27 mouse cellular contexts compared by ENCODE assay signal in the genomic region with DNA sequence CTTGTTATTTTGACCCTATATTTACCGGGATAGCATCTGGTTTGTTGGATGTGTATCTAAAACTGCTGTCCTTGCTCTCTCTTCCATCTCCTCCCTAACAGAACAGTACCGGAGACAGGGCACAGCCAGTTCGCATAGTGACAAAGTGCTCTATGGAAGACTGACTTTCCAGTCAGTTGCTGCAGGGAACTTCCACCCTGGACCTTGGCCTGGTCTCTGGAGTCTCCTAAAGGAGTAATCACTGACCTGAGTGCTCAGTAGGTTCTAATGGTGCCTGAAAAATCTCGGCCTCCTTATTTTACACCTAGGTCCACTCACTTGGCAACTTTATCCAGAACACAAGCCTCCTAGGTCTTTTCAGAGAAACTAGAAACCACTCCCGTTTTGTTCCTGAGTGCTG.
DNase-seq lines count a peak whose midpoint lies in the region; ATAC-seq lines count a peak whose summit lies in the region.
"Had no signal": no experiment of that assay in that cellular context is flagged by ENCODE, and none has a peak within 500 bp of the region (broad histone marks: within the 10 kb centered on the region; RNA-seq: fewer than 3 reads in every experiment).

No protein-coding gene starts in this region.

- H3K4me3 ChIP-seq in heart, embryonic 16.5 days (ENCODE audit: low read length) = no peak overlapping the region
- H3K4me3 ChIP-seq in midbrain, embryonic 11.5 days (ENCODE audit: low read depth, low read length) = no peak overlapping the region
- H3K4me3 ChIP-seq in midbrain, embryonic 14.5 days (replicated peaks; ENCODE audit: low read depth, low read length) = no peak overlapping the region
- H3K4me3 ChIP-seq: embryonic facial prominence, embryonic 10.5 days; embryonic facial prominence, embryonic 13.5 days; erythroblast, embryonic 14.5 days; forebrain, embryonic 12.5 days; forebrain, embryonic 15.5 days; heart, adult 2 months; heart, embryonic 10.5 days; heart, embryonic 13.5 days; hindbrain, embryonic 12.5 days; hindbrain, embryonic 15.5 days had no signal

- no peak for DNase-seq in heart, adult 11 months
- peak; percentile 11 to 59 for DNase-seq in kidney, postnatal 36 days
- DNase-seq in kidney, adult 11 months = no peak
- DNase-seq in midbrain, embryonic 11.5 days (ENCODE audit: low spot score, missing footprints) = peak; percentile 26
- no peak for DNase-seq in midbrain, embryonic 14.5 days
- DNase-seq in ovary, postnatal 10 days (ENCODE audit: low spot score) = no peak
- DNase-seq: adrenal gland, postnatal 10 days; adrenal gland, postnatal 36 days; cerebellum, adult 11 months; cerebellum, adult 2 months; cerebellum, postnatal 10 days; cerebellum, postnatal 36 days; embryo, embryonic 11 days; gastrocnemius, postnatal 25 days; heart, adult 2 months had no signal

- H3K4me1 ChIP-seq in heart, embryonic 16.5 days (ENCODE audit: control insufficient read depth, insufficient read depth, low read length) = 0 out of 2 replicates have a peak, but pooled peaks cover 3% of the 10 kb centered on the region
- no peaks in the 10 kb centered on the region for H3K4me1 ChIP-seq in midbrain, embryonic 11.5 days (ENCODE audit: control insufficient read depth, insufficient read depth, low read length)
- no peaks in the 10 kb centered on the region for H3K4me1 ChIP-seq in midbrain, embryonic 14.5 days (ENCODE audit: control insufficient read depth, insufficient read depth, low read length)
- H3K4me1 ChIP-seq: embryonic facial prominence, embryonic 13.5 days; forebrain, embryonic 12.5 days; forebrain, embryonic 15.5 days; hindbrain, embryonic 12.5 days; hindbrain, embryonic 15.5 days had no signal

- peak overlapping the region; percentile 13; the same call in 1 of the 2 replicates for H3K4me2 ChIP-seq in heart, embryonic 16.5 days (ENCODE audit: low read depth, low read length)
- H3K4me2 ChIP-seq in midbrain, embryonic 11.5 days = no peak overlapping the region
- H3K4me2 ChIP-seq in midbrain, embryonic 14.5 days (ENCODE audit: low read length) = no peak overlapping the region
- H3K4me2 ChIP-seq: embryonic facial prominence, embryonic 13.5 days; forebrain, embryonic 12.5 days; forebrain, embryonic 15.5 days; heart, embryonic 13.5 days; hindbrain, embryonic 12.5 days; hindbrain, embryonic 15.5 days had no signal

- no peak overlapping the region for H3K9ac ChIP-seq in heart, embryonic 16.5 days (ENCODE audit: low read length)
- H3K9ac ChIP-seq in midbrain, embryonic 11.5 days (ENCODE audit: low read length) = no peak overlapping the region
- no peak overlapping the region for H3K9ac ChIP-seq in midbrain, embryonic 14.5 days (replicated peaks; ENCODE audit: low read length)
- H3K9ac ChIP-seq: embryonic facial prominence, embryonic 13.5 days; forebrain, embryonic 12.5 days; forebrain, embryonic 15.5 days; heart, embryonic 13.5 days; hindbrain, embryonic 12.5 days; hindbrain, embryonic 15.5 days had no signal

- ATAC-seq in heart, embryonic 16.5 days (replicated peaks; ENCODE audit: extremely low read depth, insufficient read depth, low FRiP score) = no peak
- no peak for ATAC-seq in midbrain, embryonic 11.5 days (ENCODE audit: low FRiP score)
- ATAC-seq in midbrain, embryonic 14.5 days (ENCODE audit: low FRiP score, low TSS enrichment) = no peak
- ATAC-seq: forebrain, embryonic 15.5 days; Patski had no signal

- no peaks in the 10 kb centered on the region for H3K9me3 ChIP-seq in heart, embryonic 16.5 days (replicated peaks; ENCODE audit: control insufficient read depth, low read length)
- no peaks in the 10 kb centered on the region for H3K9me3 ChIP-seq in midbrain, embryonic 11.5 days (ENCODE audit: control insufficient read depth, low read length)
- H3K9me3 ChIP-seq in midbrain, embryonic 14.5 days (ENCODE audit: control insufficient read depth, low read length) = no peaks in the 10 kb centered on the region
- H3K9me3 ChIP-seq: embryonic facial prominence, embryonic 10.5 days; embryonic facial prominence, embryonic 13.5 days; forebrain, embryonic 12.5 days; forebrain, embryonic 15.5 days; G1E; heart, embryonic 10.5 days; heart, embryonic 13.5 days; hindbrain, embryonic 12.5 days; hindbrain, embryonic 15.5 days had no signal

- no peak overlapping the region for H3K27ac ChIP-seq in heart, embryonic 16.5 days (ENCODE audit: low read length)
- H3K27ac ChIP-seq in midbrain, embryonic 11.5 days (ENCODE audit: low read depth, low read length) = no peak overlapping the region
- no peak overlapping the region for H3K27ac ChIP-seq in midbrain, embryonic 14.5 days (replicated peaks; ENCODE audit: low read depth, low read length)
- H3K27ac ChIP-seq: embryonic facial prominence, embryonic 10.5 days; embryonic facial prominence, embryonic 13.5 days; forebrain, embryonic 12.5 days; forebrain, embryonic 15.5 days; heart, adult 2 months; heart, embryonic 10.5 days; heart, embryonic 13.5 days; hindbrain, embryonic 12.5 days; hindbrain, embryonic 15.5 days had no signal

- no peaks in the 10 kb centered on the region for H3K27me3 ChIP-seq in heart, embryonic 16.5 days (ENCODE audit: control insufficient read depth, insufficient read depth, low read length)
- H3K27me3 ChIP-seq in midbrain, embryonic 11.5 days (ENCODE audit: control insufficient read depth, insufficient read depth, low read length) = no peaks in the 10 kb centered on the region
- H3K27me3 ChIP-seq in midbrain, embryonic 14.5 days (ENCODE audit: control insufficient read depth, insufficient read depth, low read length) = no peaks in the 10 kb centered on the region
- H3K27me3 ChIP-seq: embryonic facial prominence, embryonic 13.5 days; forebrain, embryonic 12.5 days; forebrain, embryonic 15.5 days; heart, embryonic 13.5 days; hindbrain, embryonic 12.5 days; hindbrain, embryonic 15.5 days; Patski had no signal

- no peaks in the 10 kb centered on the region for H3K36me3 ChIP-seq in heart, embryonic 16.5 days (ENCODE audit: control insufficient read depth, insufficient read depth)
- H3K36me3 ChIP-seq in midbrain, embryonic 11.5 days (ENCODE audit: control insufficient read depth, insufficient read depth, low read length) = no peaks in the 10 kb centered on the region
- H3K36me3 ChIP-seq in midbrain, embryonic 14.5 days (ENCODE audit: control insufficient read depth, insufficient read depth, low read length) = no peaks in the 10 kb centered on the region
- H3K36me3 ChIP-seq: embryonic facial prominence, embryonic 10.5 days; embryonic facial prominence, embryonic 13.5 days; forebrain, embryonic 12.5 days; forebrain, embryonic 15.5 days; G1E; heart, embryonic 10.5 days; heart, embryonic 13.5 days; hindbrain, embryonic 12.5 days; hindbrain, embryonic 15.5 days had no signal

- 71% methylated on average over 5 of the region's 5 CpGs for WGBS in heart, embryonic 16.5 days
- 92% methylated on average over 5 of the region's 5 CpGs for WGBS in midbrain, embryonic 11.5 days
- 87% methylated on average over 5 of the region's 5 CpGs for WGBS in midbrain, embryonic 14.5 days

Comparison
In these comparisons a context has a peak if more than half of its experiments do, and no peak if none do; other contexts are left out.
1. DNase-seq: peak in kidney, postnatal 36 days (2 of 2) and midbrain, embryonic 11.5 days (single experiment); none in heart, adult 11 months (single experiment), kidney, adult 11 months (single experiment), midbrain, embryonic 14.5 days (single experiment) and ovary, postnatal 10 days (single experiment).